20 mouse cellular contexts compared by ENCODE assay signal in genomic region chr11:20664878-20665277, GRCm38 (mm10).
DNase-seq lines count a peak whose midpoint lies in the region; ATAC-seq and TF ChIP-seq lines count a peak whose summit lies in the region.
"Had no signal": no experiment of that assay in that cellular context is flagged by ENCODE, and none has a peak within 500 bp of the region (broad histone marks: within the 10 kb centered on the region; RNA-seq: fewer than 3 reads in every experiment).

No protein-coding gene starts in this region.

- H3K9me3 ChIP-seq in forebrain, embryonic 10.5 days: no peaks in the 10 kb centered on the region
- H3K9me3 ChIP-seq in forebrain, embryonic 11.5 days (ENCODE audit: control insufficient read depth, low read length): no peaks in the 10 kb centered on the region
- H3K9me3 ChIP-seq in hindbrain, embryonic 10.5 days: no peaks in the 10 kb centered on the region
- H3K9me3 ChIP-seq in hindbrain, postnatal 0 days (ENCODE audit: low read length): no peaks in the 10 kb centered on the region
- no peaks in the 10 kb centered on the region for H3K9me3 ChIP-seq in midbrain, embryonic 13.5 days
- no peaks in the 10 kb centered on the region for H3K9me3 ChIP-seq in midbrain, postnatal 0 days (ENCODE audit: low read length)
- H3K9me3 ChIP-seq in forebrain, embryonic 14.5 days (replicated peaks; ENCODE audit: control insufficient read depth, low read length): no peaks in the 10 kb centered on the region
- H3K9me3 ChIP-seq: embryonic facial prominence, embryonic 12.5 days; heart, embryonic 13.5 days; hindbrain, embryonic 12.5 days had no signal

- DNase-seq in forebrain, embryonic 10.5 days (ENCODE audit: extremely low spot score, low spot score): no peak
- no peak for DNase-seq in forebrain, embryonic 11.5 days (ENCODE audit: low spot score)
- DNase-seq in hindbrain, embryonic 10.5 days (ENCODE audit: low spot score): no peak
- DNase-seq in hindbrain, postnatal 0 days (ENCODE audit: low spot score): no peak
- no peak for DNase-seq in midbrain, postnatal 0 days (ENCODE audit: low spot score)
- DNase-seq in forebrain, embryonic 14.5 days (ENCODE audit: low spot score): peak; percentile 39
- DNase-seq in lung, postnatal 36 days: no peak
- DNase-seq: adrenal gland, postnatal 25 days; cerebellum, adult 11 months; cerebellum, adult 8-10 months; cerebellum, postnatal 14 days; embryo, embryonic 11 days; gastrocnemius, postnatal 14 days; heart, postnatal 36 days; kidney, adult 11 months had no signal

- H3K4me2 ChIP-seq in forebrain, embryonic 11.5 days (ENCODE audit: low read depth, low read length, severe bottlenecking): no peak overlapping the region
- H3K4me2 ChIP-seq in hindbrain, postnatal 0 days (ENCODE audit: low read depth, low read length): no peak overlapping the region
- H3K4me2 ChIP-seq in midbrain, embryonic 13.5 days (replicated peaks): no peak overlapping the region
- no peak overlapping the region for H3K4me2 ChIP-seq in midbrain, postnatal 0 days (ENCODE audit: low read depth, low read length, poor library complexity, severe bottlenecking)
- H3K4me2 ChIP-seq in forebrain, embryonic 14.5 days (ENCODE audit: low read length): no peak overlapping the region
- H3K4me2 ChIP-seq: embryonic facial prominence, embryonic 12.5 days; heart, embryonic 13.5 days; hindbrain, embryonic 12.5 days had no signal

- H3K27ac ChIP-seq in forebrain, embryonic 10.5 days: peak overlapping the region; percentile 86
- no peak overlapping the region for H3K27ac ChIP-seq in forebrain, embryonic 11.5 days (ENCODE audit: low read depth, low read length)
- H3K27ac ChIP-seq in hindbrain, embryonic 10.5 days: 0 out of 2 replicates have a peak overlapping the region, but pooled peaks have one; percentile 66
- H3K27ac ChIP-seq in hindbrain, postnatal 0 days: no peak overlapping the region
- peak overlapping the region; percentile 68; the same call in 1 of the 2 replicates for H3K27ac ChIP-seq in midbrain, embryonic 13.5 days
- no peak overlapping the region for H3K27ac ChIP-seq in midbrain, postnatal 0 days (ENCODE audit: low read depth, low read length)
- peak overlapping the region; percentile 27; the same call in 1 of the 2 replicates for H3K27ac ChIP-seq in forebrain, embryonic 14.5 days (ENCODE audit: low read depth, low read length)
- H3K27ac ChIP-seq: embryonic facial prominence, embryonic 12.5 days; heart, embryonic 13.5 days; hindbrain, embryonic 12.5 days had no signal

- no peak overlapping the region for H3K9ac ChIP-seq in forebrain, embryonic 11.5 days (ENCODE audit: low read length)
- H3K9ac ChIP-seq in hindbrain, postnatal 0 days (replicated peaks; ENCODE audit: low read length): no peak overlapping the region
- no peak overlapping the region for H3K9ac ChIP-seq in midbrain, embryonic 13.5 days (replicated peaks)
- H3K9ac ChIP-seq in midbrain, postnatal 0 days (replicated peaks; ENCODE audit: low read length, poor library complexity, severe bottlenecking): no peak overlapping the region
- no peak overlapping the region for H3K9ac ChIP-seq in forebrain, embryonic 14.5 days (ENCODE audit: low read length)
- H3K9ac ChIP-seq: embryonic facial prominence, embryonic 12.5 days; heart, embryonic 13.5 days had no signal

- no peak overlapping the region for H3K4me3 ChIP-seq in forebrain, embryonic 10.5 days
- H3K4me3 ChIP-seq in forebrain, embryonic 11.5 days (ENCODE audit: low read depth, low read length): no peak overlapping the region
- no peak overlapping the region for H3K4me3 ChIP-seq in hindbrain, embryonic 10.5 days
- no peak overlapping the region for H3K4me3 ChIP-seq in hindbrain, postnatal 0 days (ENCODE audit: low read length)
- H3K4me3 ChIP-seq in midbrain, embryonic 13.5 days (replicated peaks): no peak overlapping the region
- H3K4me3 ChIP-seq in midbrain, postnatal 0 days (ENCODE audit: low read depth, low read length): no peak overlapping the region
- H3K4me3 ChIP-seq in forebrain, embryonic 14.5 days (ENCODE audit: low read depth, low read length): no peak overlapping the region
- H3K4me3 ChIP-seq: embryonic facial prominence, embryonic 12.5 days; heart, embryonic 13.5 days; hindbrain, embryonic 12.5 days had no signal

- TF ChIP-seq CTCF in hindbrain, postnatal 0 days (IDR thresholded peaks at IDR 0.05; ENCODE audit: low read depth): no peak
- no peak for TF ChIP-seq CTCF in midbrain, postnatal 0 days (IDR thresholded peaks at IDR 0.05)

- WGBS in forebrain, embryonic 10.5 days: 61% methylated on average over 9 of the region's 9 CpGs
- WGBS in forebrain, embryonic 11.5 days: 51% methylated on average over 9 of the region's 9 CpGs
- WGBS in hindbrain, embryonic 10.5 days: 72% methylated on average over 9 of the region's 9 CpGs
- 41% methylated on average over 9 of the region's 9 CpGs for WGBS in hindbrain, postnatal 0 days
- 27% methylated on average over 9 of the region's 9 CpGs for WGBS in midbrain, embryonic 13.5 days
- 25% methylated on average over 9 of the region's 9 CpGs for WGBS in midbrain, postnatal 0 days
- 43% methylated on average over 9 of the region's 9 CpGs for WGBS in forebrain, embryonic 14.5 days

- H3K27me3 ChIP-seq in forebrain, embryonic 10.5 days (ENCODE audit: poor library complexity, severe bottlenecking): no peaks in the 10 kb centered on the region
- H3K27me3 ChIP-seq in forebrain, embryonic 11.5 days (ENCODE audit: control insufficient read depth, insufficient read depth, low read length): no peaks in the 10 kb centered on the region
- no peaks in the 10 kb centered on the region for H3K27me3 ChIP-seq in hindbrain, embryonic 10.5 days (ENCODE audit: insufficient read depth, poor library complexity, severe bottlenecking)
- no peaks in the 10 kb centered on the region for H3K27me3 ChIP-seq in hindbrain, postnatal 0 days (ENCODE audit: insufficient read depth, low read length)
- no peaks in the 10 kb centered on the region for H3K27me3 ChIP-seq in midbrain, embryonic 13.5 days
- H3K27me3 ChIP-seq in midbrain, postnatal 0 days (ENCODE audit: insufficient read depth, low read length): no peaks in the 10 kb centered on the region
- H3K27me3 ChIP-seq in forebrain, embryonic 14.5 days (replicated peaks; ENCODE audit: control insufficient read depth, insufficient read depth, low read length): no peaks in the 10 kb centered on the region
- H3K27me3 ChIP-seq: embryonic facial prominence, embryonic 12.5 days; heart, embryonic 13.5 days; hindbrain, embryonic 12.5 days had no signal

- no peaks in the 10 kb centered on the region for H3K36me3 ChIP-seq in forebrain, embryonic 10.5 days (replicated peaks)
- H3K36me3 ChIP-seq in forebrain, embryonic 11.5 days (ENCODE audit: control insufficient read depth, insufficient read depth, low read length): no peaks in the 10 kb centered on the region
- no peaks in the 10 kb centered on the region for H3K36me3 ChIP-seq in hindbrain, embryonic 10.5 days
- H3K36me3 ChIP-seq in hindbrain, postnatal 0 days (ENCODE audit: insufficient read depth, low read length): no peaks in the 10 kb centered on the region
- no peaks in the 10 kb centered on the region for H3K36me3 ChIP-seq in midbrain, embryonic 13.5 days
- no peaks in the 10 kb centered on the region for H3K36me3 ChIP-seq in midbrain, postnatal 0 days (ENCODE audit: insufficient read depth, low read length)
- H3K36me3 ChIP-seq in forebrain, embryonic 14.5 days (ENCODE audit: control insufficient read depth, insufficient read depth, low read length): no peaks in the 10 kb centered on the region
- H3K36me3 ChIP-seq: embryonic facial prominence, embryonic 12.5 days; heart, embryonic 13.5 days; hindbrain, embryonic 12.5 days had no signal

- ATAC-seq in forebrain, embryonic 11.5 days (replicated peaks; ENCODE audit: low FRiP score): no peak
- no peak for ATAC-seq in hindbrain, postnatal 0 days
- ATAC-seq in midbrain, embryonic 13.5 days: no peak
- ATAC-seq in midbrain, postnatal 0 days (ENCODE audit: low FRiP score): no peak
- ATAC-seq in forebrain, embryonic 14.5 days: no peak
- ATAC-seq: hindbrain, embryonic 16.5 days had no signal

- peaks cover 67% of the 10 kb centered on the region for H3K4me1 ChIP-seq in forebrain, embryonic 10.5 days
- H3K4me1 ChIP-seq in forebrain, embryonic 11.5 days (replicated peaks; ENCODE audit: control insufficient read depth, insufficient read depth, low read length): peaks cover 13% of the 10 kb centered on the region; the same call in 1 of the 2 replicates
- peaks cover 55% of the 10 kb centered on the region for H3K4me1 ChIP-seq in hindbrain, embryonic 10.5 days (replicated peaks)
- no peaks in the 10 kb centered on the region for H3K4me1 ChIP-seq in hindbrain, postnatal 0 days (ENCODE audit: insufficient read depth, low read length)
- H3K4me1 ChIP-seq in midbrain, embryonic 13.5 days (replicated peaks): peaks cover 33% of the 10 kb centered on the region
- no peaks in the 10 kb centered on the region for H3K4me1 ChIP-seq in midbrain, postnatal 0 days (ENCODE audit: insufficient read depth, low read length)
- H3K4me1 ChIP-seq in forebrain, embryonic 14.5 days (ENCODE audit: control insufficient read depth, insufficient read depth, low read length): no peaks in the 10 kb centered on the region

Comparison
In these comparisons a context has a peak if more than half of its experiments do, and no peak if none do; other contexts are left out.
1. H3K27ac ChIP-seq: peak in forebrain, embryonic 10.5 days (single experiment), hindbrain, embryonic 10.5 days (single experiment), midbrain, embryonic 13.5 days (single experiment) and forebrain, embryonic 14.5 days (single experiment); none in forebrain, embryonic 11.5 days (single experiment), hindbrain, postnatal 0 days (single experiment) and midbrain, postnatal 0 days (single experiment).